Mouse (Mus musculus) urinary bladder, adult 2 months (tissue): ENCODE results near the gene Rbm8a2. TPM values are rescaled to one million over a fixed set of nuclear protein-coding genes. Genes with fewer than 3 reads are reported as not detected.

ENCODE experiments used
- DNase-seq: peaks from one replicate; pipeline ENCODE4 v3.0.0; 2022; ENCODE audit warnings: low spot score
- polyA plus RNA-seq: library from polyadenylated mRNA; depleted of rRNA; stranded (reverse); fragments of >200 nt; gene quantifications from 2 replicates; pipeline ENCODE4 v1.2.3, GENCODE M21; 2012; rRNA removed

Gene Rbm8a2
- polyA plus RNA-seq, 1 experiment = 0.17 TPM

- DNase-seq = no peak
Measured at GRCm38 (mm10) chr1:175931391-175931790, 47.5 kb downstream of the Rbm8a2 start.

Other genes starting within 250 kb of the Rbm8a2 start
- 0.17 and 0.21 TPM in 2 replicates for gene Exo1, start 98.5 kb downstream of the Rbm8a2 start, polyA plus RNA-seq
- gene Gm38100, start 58.8 kb downstream of the Rbm8a2 start, polyA plus RNA-seq = not detected in 2 replicates